Mouse (Mus musculus) stomach, embryonic 16.5 days (tissue): ENCODE measurements around the gene Sorcs2. TPM values are rescaled to one million over a fixed set of nuclear protein-coding genes. Genes with fewer than 3 reads are reported as not detected.
"Not testable (repeated sequence)": the region's sequence is repeated elsewhere in the genome, so short reads cannot be mapped to it uniquely, and the experiment has no call there.

Source experiments
- ATAC-seq: fragments of 200-750 bp; cut with Nextera tagmentation; 2 replicates; pipeline ENCODE4 v1.8.0; 2017; ENCODE audit warnings: moderate number of reproducible peaks, moderate TSS enrichment; ENCODE audit not compliant: insufficient read depth, low FRiP score
- H3K27ac ChIP-seq: fragments of 300-500 bp; sonication (generic); 2 replicates; pipeline ENCODE4 v1.5.1; 2014; ENCODE audit warnings: low read length
- H3K27me3 ChIP-seq: fragments of 300-500 bp; sonication (generic); 2 replicates; pipeline ENCODE4 v1.6.1; 2014; ENCODE audit warnings: low read length, control low read depth, mixed read lengths; ENCODE audit not compliant: control insufficient read depth, insufficient read depth
- H3K36me3 ChIP-seq: fragments of 300-500 bp; sonication (generic); 2 replicates; pipeline ENCODE4 v1.6.1; 2014; ENCODE audit warnings: low read length; ENCODE audit not compliant: control insufficient read depth, insufficient read depth
- H3K4me1 ChIP-seq: fragments of 300-500 bp; sonication (generic); 2 replicates; pipeline ENCODE4 v1.6.1; 2014; ENCODE audit warnings: low read length, control low read depth, mixed read lengths; ENCODE audit not compliant: control insufficient read depth, insufficient read depth
- H3K4me2 ChIP-seq: fragments of 300-500 bp; sonication (generic); 2 replicates; pipeline ENCODE4 v1.6.1; 2014; ENCODE audit warnings: low read depth, low read length, mixed read lengths
- H3K4me3 ChIP-seq: fragments of 300-500 bp; sonication (generic); replicated peaks from 2 replicates; pipeline ENCODE4 v1.5.1; 2014; ENCODE audit warnings: mild to moderate bottlenecking, low read length
- H3K9ac ChIP-seq: fragments of 300-500 bp; sonication (generic); 2 replicates; pipeline ENCODE4 v1.6.1; 2014; ENCODE audit warnings: low read length
- H3K9me3 ChIP-seq: fragments of 300-500 bp; sonication (generic); replicated peaks from 2 replicates; pipeline ENCODE4 v1.6.1; 2016; ENCODE audit warnings: low read length, control low read depth; ENCODE audit not compliant: control insufficient read depth
- WGBS: fragments of 180-500 bp; shearing (Covaris S2); extraction: QIAGEN DNeasy Blood & Tissue Kit; methylation state at CpG from one replicate; pipeline ENCODE4 v1.1.7; 2014; 5-methylcytosine and 5-hydroxymethylcytosine counted together
- polyA plus RNA-seq: library from polyadenylated mRNA; unstranded; fragments of >200 nt; fragmentation: Nextera tagmentation; extraction: Ambion mirVana; gene quantifications from 2 replicates; pipeline ENCODE4 v1.2.1, GENCODE M21; 2015

Gene Sorcs2
- polyA plus RNA-seq, 1 experiment from 2014 or later: 11.8 TPM

GRCm38 (mm10) chr5:36396491-36397383 is 1.2 kb downstream of the Sorcs2 start:
- H3K4me2 ChIP-seq: peak overlapping the region; percentile 99
- peak overlapping the region; percentile 36; the same call in 1 of the 2 replicates for H3K27ac ChIP-seq
- no peaks in the 10 kb centered on the region for H3K9me3 ChIP-seq
- no peaks in the 10 kb centered on the region for H3K27me3 ChIP-seq
- H3K36me3 ChIP-seq: no peaks in the 10 kb centered on the region
- H3K4me1 ChIP-seq: peaks cover 22% of the 10 kb centered on the region
- H3K4me3 ChIP-seq: peak overlapping the region; percentile 77
- 6% methylated on average over 18 of the region's 18 CpGs for WGBS
- ATAC-seq: peak; percentile 34; the same call in 1 of the 2 replicates
- H3K9ac ChIP-seq: peak overlapping the region; percentile 88

- Histone ChIP-seq H3K4me2 (peak overlapping the region; percentile 99), H3K36me3 (no peaks in the 10 kb centered on the region), H3K9ac (no peak overlapping the region), H3K4me1 (peaks cover 25% of the 10 kb centered on the region), H3K27me3 (no peaks in the 10 kb centered on the region), H3K9me3 (no peaks in the 10 kb centered on the region), H3K27ac (no peak overlapping the region), H3K4me3 (peak overlapping the region; percentile 77; the same call in 1 of the 2 replicates)
- no peak for ATAC-seq
- WGBS: 77% methylated on average over 3 of the region's 3 CpGs
These were observed 1.9 kb downstream of the Sorcs2 start for GRCm38 (mm10) chr5:36396011-36396410.

- ATAC-seq: no peak
- peaks cover 35% of the 10 kb centered on the region for H3K4me1 ChIP-seq
- H3K27ac ChIP-seq: peak overlapping the region; percentile 13; the same call in 1 of the 2 replicates
- no peaks in the 10 kb centered on the region for H3K9me3 ChIP-seq
- H3K4me3 ChIP-seq: no peak overlapping the region
- H3K4me2 ChIP-seq: 0 out of 2 replicates have a peak overlapping the region, but pooled peaks have one; percentile 9
- H3K27me3 ChIP-seq: no peaks in the 10 kb centered on the region
- WGBS: 38% methylated on average over 11 of the region's 11 CpGs
- H3K9ac ChIP-seq: no peak overlapping the region
- no peaks in the 10 kb centered on the region for H3K36me3 ChIP-seq
These were observed 3.0 kb downstream of the Sorcs2 start for GRCm38 (mm10) chr5:36394840-36395515.

- H3K27ac ChIP-seq: no peak overlapping the region
- WGBS: 87% methylated on average over 4 of the region's 4 CpGs
- no peaks in the 10 kb centered on the region for H3K27me3 ChIP-seq
- H3K4me2 ChIP-seq: no peak overlapping the region
- H3K9ac ChIP-seq: no peak overlapping the region
- H3K9me3 ChIP-seq: no peaks in the 10 kb centered on the region
- H3K36me3 ChIP-seq: no peaks in the 10 kb centered on the region
- no peak overlapping the region for H3K4me3 ChIP-seq
- no peak for ATAC-seq
- peaks cover 36% of the 10 kb centered on the region for H3K4me1 ChIP-seq
These were observed 6.2 kb downstream of the Sorcs2 start for GRCm38 (mm10) chr5:36391751-36392150.

GRCm38 (mm10) chr5:36390591-36390927 is 7.4 kb downstream of the Sorcs2 start:
- not testable (repeated sequence) for H3K27me3 ChIP-seq, H3K4me2 ChIP-seq, ATAC-seq, H3K9ac ChIP-seq, H3K4me3 ChIP-seq, H3K36me3 ChIP-seq, H3K9me3 ChIP-seq
- H3K4me1 ChIP-seq: peaks cover 34% of the 10 kb centered on the region
- peak overlapping the region; percentile 94 for H3K27ac ChIP-seq

GRCm38 (mm10) chr5:36389731-36390590 is 8.0 kb downstream of the Sorcs2 start:
- H3K36me3 ChIP-seq: no peaks in the 10 kb centered on the region
- H3K27me3 ChIP-seq: no peaks in the 10 kb centered on the region
- no peak overlapping the region; the same call in 1 of the 2 replicates for H3K4me3 ChIP-seq
- peaks cover 34% of the 10 kb centered on the region for H3K4me1 ChIP-seq
- peak overlapping the region; percentile 51 for H3K9ac ChIP-seq
- WGBS: 59% methylated on average over 9 of the region's 9 CpGs
- peak overlapping the region; percentile 23; the same call in 1 of the 2 replicates for H3K4me2 ChIP-seq
- peak overlapping the region; percentile 94 for H3K27ac ChIP-seq
- peak; percentile 86 for ATAC-seq
- no peaks in the 10 kb centered on the region for H3K9me3 ChIP-seq

GRCm38 (mm10) chr5:36385062-36385461 is 12.9 kb downstream of the Sorcs2 start:
- Histone ChIP-seq H3K4me2 (no peak overlapping the region), H3K27me3 (no peaks in the 10 kb centered on the region), H3K27ac (no peak overlapping the region), H3K4me1 (peaks cover 28% of the 10 kb centered on the region), H3K9me3 (no peaks in the 10 kb centered on the region), H3K4me3 (no peak overlapping the region), H3K9ac (no peak overlapping the region), H3K36me3 (no peaks in the 10 kb centered on the region)
- 12% methylated on average over 5 of the region's 5 CpGs for WGBS
- no peak for ATAC-seq

GRCm38 (mm10) chr5:36383431-36383830 is 14.5 kb downstream of the Sorcs2 start:
- no peaks in the 10 kb centered on the region for H3K27me3 ChIP-seq
- H3K9me3 ChIP-seq: no peaks in the 10 kb centered on the region
- peaks cover 17% of the 10 kb centered on the region for H3K4me1 ChIP-seq
- WGBS: 75% methylated on average over 4 of the region's 4 CpGs
- no peak for ATAC-seq
- peak overlapping the region; percentile 8; the same call in 1 of the 2 replicates for H3K27ac ChIP-seq
- no peak overlapping the region for H3K4me3 ChIP-seq
- H3K9ac ChIP-seq: no peak overlapping the region
- H3K4me2 ChIP-seq: no peak overlapping the region
- no peaks in the 10 kb centered on the region for H3K36me3 ChIP-seq
